Mouse (Mus musculus) fibroblast of lung, adult 2 months (primary cell): ENCODE measurements around the gene Ephb1.

ENCODE experiments used
- DNase-seq: peaks from one replicate; pipeline ENCODE4 v3.0.0-alpha.2; 2011; ENCODE audit warnings: low read depth

Gene Ephb1

DNA sequence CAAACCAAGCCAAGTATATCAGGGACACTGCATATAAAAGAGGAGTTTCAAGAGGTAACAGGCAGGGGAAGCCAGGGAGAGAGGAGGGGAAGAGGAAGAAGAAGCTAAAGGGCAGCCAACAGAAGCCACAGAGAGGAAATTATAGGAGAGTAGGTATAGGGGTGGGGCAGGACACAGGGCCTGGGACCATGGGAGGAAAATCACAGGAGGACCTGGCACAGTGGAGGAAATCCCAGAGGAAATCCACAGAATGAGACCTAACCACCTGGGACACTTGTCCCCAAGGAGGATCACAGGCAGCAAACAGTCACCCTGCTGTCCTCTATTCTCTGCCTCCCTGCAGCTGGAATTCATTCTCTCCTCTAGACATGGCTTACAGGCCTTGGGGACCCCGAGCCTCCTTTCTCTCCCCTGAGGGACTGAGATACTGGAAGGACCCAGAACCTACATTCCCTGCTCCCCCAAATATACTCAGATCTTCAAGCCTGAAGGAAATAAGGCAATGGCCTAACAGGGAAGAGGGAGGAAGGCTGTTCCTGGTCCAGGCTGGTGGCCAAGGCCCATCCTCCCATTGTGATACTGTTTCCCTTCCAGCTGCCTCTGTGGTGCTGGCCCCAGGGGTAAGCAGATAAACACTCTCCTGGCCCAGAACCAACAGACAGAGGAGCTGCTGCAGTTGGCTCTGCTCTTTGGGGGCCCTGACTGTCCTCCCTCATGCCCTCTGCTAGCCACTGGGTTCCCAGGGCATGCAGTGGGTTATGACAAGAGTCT lies 47.7 kb downstream of the Ephb1 start:
- no peak for DNase-seq

DNA sequence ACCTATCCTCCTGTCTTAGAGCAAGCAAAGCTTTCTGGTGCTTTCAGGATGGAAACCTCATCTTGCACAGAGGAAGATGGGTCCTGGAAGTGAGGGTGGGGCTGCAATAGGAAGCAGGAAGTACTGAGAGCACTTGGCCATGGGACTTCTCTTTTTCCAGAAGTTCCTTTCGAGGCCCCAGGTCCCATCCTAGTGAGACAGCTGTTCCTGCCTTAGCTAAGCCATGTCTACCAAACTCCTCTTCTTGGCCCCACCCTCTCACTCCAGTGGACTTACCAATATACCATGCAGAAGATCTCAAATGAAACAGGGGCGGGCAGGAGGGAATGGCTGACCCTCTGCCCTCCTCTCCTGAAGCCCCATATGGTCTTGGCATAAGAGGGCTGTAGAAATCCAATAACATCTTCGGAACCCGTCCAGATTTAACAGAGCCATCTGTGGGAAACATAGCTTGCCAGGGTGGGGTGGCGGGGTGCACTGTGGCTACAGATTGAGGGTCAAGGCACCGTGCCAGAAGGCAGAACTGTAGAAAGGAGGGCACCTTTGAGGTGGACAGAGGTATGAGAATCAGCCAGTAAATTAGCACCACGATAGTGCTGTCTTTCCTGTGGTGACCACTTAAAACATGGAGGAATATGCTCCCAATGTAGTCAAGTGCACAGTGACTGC lies 48.9 kb downstream of the Ephb1 start:
- no peak for DNase-seq

DNA sequence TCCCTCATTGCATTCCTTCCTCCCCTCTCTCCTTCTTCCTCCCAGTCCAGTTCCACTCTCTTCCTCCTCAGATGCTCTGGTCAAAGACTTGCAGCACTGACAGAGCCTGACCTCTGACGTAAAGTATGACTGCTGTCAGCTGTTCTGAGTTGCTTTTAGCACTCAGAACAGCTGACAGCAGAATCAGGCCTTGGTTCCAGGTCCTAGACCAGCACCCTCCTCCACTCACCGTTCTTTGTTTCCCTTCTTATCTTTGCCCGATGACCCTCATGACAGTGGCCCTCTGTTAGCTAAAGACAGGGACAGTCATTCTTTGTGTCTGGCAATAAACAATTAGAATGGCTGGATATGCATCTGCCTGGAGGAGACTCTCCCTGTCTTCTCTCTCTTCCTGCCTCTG lies 49.7 kb downstream of the Ephb1 start:
- DNase-seq = no peak

DNA sequence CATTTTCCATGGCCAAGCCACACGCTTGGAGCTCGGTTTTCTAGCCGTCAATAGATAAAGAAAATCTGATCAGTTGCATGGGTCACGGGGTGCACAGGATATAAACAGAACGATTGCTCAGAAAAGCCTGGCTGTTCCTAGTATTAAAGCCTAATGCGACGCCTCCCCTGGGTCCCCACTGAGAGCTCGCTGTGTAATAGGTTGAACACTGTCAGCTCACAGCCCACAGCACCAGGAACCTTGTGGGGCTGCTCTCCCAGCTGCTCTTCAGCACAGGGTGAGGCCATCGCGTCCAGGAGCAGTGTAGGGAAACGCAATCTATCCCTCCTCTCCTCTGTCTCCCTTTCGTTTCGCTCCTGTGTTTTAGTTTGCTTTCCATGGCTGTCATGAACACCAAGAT lies 50.6 kb downstream of the Ephb1 start:
- DNase-seq = no peak

DNA sequence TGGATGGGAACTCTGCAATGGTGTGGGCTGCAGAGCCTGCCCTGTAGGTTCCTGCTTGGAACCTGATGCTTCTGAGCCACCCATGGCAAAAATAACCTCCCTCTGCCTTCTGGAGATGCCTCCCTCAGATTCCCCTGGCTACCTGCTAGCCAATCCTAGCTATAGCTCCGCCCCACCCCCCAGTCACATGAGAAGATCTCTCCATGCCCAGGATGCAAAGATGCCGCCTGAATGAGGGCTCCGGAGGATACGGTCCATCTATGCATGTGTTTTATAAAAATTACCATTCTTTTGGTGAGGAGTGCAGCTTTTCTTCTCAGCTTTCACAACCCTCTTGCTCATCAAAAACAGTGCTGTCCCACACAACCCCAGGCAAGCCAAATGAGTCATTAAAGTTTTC lies 53.5 kb downstream of the Ephb1 start:
- DNase-seq = no peak

DNA sequence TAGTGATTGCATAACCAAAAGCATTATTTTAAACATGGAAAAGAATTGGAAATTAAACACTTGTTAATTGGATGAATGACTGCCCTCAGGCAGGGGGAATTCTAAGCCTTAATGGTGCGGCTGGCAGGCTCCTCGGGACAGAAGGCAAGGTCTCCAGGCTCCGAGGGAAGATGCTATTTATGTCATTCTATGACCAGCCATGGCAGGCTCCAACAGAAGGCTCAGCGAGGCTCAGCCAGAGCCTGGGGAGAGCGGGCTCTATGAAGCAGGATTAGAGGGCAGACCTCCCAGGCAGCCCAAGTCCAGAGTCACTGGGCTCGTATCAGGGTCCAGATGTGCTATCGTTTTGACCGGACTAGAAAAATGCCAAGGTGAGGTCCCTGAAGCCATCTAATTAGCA lies 55.8 kb downstream of the Ephb1 start:
- no peak for DNase-seq

DNA sequence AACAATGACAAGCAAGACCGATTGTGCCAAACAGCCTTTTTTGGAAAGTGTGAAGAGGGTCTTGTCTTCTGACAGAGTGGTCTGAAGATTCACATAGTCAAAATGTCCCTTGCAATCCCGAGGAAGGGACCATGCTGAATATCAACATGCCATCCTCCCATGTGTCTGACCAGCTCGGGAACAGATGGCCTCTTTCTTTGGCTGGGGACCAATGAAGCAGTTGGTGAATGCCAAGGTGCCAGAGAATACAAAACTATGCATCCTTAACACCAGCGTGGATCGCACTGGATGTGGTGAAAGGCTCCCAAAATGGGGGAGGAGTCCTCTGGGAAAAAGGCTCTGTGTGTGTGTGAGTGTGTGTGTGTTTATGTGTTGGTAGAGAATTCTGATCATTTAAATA lies 56.5 kb downstream of the Ephb1 start:
- no peak for DNase-seq

DNA sequence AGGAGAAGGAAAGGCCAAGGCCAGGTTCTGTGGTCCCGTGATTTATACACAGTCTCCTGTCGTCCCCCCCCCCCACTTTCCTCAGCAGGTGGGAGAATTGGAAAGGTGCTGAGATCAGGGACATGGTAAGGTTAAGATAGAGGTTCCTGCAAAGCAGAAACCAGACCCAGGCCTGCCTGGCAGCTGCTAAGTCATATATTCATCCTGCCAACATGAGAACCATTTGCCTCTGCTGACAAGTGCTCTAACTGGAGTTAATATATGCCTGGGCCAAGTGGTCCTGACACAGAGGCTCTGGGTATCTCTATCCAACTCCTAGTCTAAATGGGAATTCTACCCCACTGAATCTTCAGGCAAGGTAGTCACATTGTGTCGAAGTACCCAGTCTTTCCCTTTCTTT lies 57.3 kb downstream of the Ephb1 start:
- no peak for DNase-seq

DNA sequence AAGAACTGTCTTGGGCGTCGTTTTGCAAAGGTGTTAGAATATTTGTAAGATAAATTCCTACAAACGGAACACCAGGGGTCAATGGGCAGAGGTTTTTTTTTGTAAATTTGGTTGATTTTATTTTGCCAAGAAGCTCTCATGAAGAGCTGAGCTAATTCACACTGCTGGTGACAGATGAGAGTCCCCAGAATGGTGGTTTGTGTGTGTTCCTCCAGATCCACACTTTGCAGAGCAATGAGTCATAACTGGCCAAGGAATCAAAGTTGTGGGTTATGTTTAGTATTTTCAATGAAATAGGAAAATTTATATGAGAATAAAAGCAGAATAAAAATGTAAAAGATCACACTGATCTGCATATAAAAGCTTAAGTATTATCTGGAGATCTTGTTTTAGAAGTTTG lies 60.9 kb downstream of the Ephb1 start:
- DNase-seq = no peak

DNA sequence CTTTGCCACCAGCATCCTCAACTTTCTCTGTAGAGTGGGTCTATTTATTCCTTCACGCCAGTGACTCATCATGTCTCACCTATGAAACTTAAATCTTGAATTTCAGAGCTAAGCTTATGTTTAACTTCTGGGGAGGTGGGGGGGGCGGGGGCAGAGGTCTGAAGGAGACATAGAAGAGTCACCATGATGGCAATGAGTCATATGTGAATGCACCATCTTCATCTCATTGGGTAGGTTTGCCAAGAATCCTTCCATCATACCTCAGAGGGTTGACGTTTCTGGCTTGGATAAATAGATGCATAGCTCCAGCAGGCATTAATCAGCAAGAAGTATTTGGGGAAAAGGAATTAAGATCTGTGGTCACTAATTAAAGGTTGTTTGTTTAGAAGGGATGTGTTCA lies 63.3 kb downstream of the Ephb1 start:
- no peak for DNase-seq

DNA sequence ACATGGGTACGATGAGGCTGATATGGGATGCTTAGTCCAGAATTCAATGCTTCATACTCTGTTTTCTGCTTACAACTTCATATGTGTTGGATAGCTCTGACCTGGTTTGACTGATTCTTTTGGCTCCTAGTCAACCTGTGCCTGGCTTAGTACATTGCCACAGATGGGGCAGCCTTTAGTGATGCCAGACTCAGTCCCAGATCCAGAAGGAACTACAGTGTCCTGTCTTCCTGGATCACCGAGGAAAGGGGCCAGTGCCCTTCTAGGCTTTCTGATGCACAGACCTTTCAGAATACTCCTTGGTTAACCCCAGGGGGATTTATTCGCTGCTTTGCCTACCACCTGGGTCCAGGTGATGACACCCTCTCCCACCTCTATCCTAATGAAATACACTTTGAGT lies 66.1 kb downstream of the Ephb1 start:
- no peak for DNase-seq

DNA sequence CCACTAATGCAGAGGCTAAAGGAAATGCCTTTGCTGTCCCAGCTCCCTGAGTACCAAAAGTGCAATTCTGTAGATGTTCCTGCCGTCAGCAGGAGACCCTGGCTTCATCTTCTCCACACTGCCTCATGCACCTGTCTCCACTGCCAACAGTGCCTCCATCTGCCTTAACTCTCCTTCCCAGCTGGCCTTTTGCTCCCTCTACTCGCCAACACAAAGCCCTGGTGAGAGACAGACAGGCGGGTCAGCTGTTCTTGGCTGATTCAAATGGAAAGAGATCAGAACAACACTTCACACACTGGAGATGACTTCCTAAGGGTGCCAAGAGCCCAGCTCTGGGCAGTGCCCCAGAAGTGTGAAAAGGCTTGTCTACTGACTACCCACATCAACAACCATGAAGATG lies 78.6 kb downstream of the Ephb1 start:
- DNase-seq = no peak

DNA sequence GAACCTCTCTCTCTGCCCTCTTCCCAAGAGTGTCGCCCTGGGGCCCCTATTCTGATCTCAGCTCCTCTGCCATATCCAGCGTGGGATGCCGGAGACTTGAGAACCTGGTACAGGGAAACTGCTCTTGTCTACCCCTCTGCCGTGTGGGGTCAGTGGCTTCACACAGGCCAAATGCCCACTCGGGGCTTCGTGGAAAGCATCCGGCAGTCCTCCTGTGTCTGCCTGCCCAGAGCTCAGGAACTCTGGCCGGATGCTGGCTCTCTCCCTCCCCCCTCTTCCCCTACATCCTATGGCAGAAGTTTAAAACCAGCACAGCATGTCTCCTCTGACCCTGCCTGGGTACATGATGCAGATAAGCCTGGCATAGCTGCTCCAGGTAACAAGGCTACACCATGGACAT lies 80.5 kb downstream of the Ephb1 start:
- DNase-seq = no peak

DNA sequence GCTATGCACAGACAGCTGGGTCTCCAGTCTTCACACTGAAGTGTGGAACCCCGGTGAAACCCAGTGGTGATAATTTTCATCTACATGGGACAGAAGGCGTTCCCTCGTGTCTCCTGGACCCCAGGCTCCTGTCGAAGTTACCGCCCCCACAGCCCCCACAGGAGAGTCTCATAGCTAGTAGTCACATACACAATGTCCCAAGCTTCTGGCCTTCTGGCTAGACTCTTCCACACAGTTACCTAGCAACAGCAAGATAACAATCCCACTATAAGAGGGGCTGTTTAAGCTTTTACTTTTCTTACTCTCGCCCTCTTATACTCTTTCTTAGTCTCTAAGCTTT lies 81.1 kb downstream of the Ephb1 start:
- no peak for DNase-seq

DNA sequence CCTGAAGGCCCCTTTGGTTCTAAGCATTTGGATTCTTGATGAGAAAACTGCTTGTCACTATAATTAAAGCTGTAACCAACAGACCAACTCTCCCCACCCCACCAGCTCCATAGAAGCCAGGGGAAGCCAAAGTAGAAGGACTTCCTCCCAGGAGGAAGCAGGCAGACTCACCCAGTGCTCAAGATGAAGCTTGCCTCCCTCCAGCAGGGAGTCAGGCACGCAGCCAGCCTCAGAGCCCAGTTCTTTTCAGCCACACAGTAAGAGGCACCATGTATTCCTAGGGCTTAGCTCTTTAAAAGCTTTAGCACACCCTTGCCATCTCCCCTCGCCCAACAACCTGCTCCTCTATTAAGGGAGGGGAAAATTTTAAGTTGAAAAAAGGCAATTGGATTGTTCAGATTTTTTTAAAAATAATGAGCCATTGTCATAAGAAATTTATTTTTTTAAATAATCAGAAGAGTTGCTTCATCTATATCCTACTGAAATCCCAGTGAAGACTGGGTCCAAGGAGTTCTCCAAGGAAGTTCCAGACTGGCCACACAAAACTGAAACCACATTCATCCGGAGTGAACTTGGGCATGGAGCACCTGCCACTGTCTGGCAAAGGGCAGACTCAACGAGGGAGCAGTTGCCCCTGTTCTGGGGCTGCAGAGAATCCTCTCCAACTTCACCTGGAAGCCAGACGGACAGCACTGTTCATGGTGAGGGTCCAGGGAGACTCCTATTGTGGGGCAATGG lies 81.6 kb downstream of the Ephb1 start:
- no peak for DNase-seq

DNA sequence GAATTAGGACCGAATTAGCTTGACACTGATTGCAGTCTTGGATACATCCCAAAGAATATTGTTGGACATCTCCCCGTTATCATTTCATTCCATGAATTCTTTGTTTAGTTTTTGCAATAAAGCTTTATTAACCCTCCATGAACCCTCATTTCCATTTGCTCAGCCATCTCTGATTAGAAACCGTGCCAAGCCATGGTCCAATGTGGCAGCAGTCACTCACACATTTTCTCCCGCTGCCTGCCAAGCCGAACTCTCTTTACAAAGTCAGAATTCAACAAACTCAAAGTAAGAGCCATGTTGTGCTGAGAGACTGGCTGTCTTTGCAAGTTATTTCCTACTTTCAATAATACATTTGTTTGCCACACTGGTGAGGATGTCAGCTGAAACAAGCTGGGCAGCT lies 84.0 kb downstream of the Ephb1 start:
- no peak for DNase-seq

DNA sequence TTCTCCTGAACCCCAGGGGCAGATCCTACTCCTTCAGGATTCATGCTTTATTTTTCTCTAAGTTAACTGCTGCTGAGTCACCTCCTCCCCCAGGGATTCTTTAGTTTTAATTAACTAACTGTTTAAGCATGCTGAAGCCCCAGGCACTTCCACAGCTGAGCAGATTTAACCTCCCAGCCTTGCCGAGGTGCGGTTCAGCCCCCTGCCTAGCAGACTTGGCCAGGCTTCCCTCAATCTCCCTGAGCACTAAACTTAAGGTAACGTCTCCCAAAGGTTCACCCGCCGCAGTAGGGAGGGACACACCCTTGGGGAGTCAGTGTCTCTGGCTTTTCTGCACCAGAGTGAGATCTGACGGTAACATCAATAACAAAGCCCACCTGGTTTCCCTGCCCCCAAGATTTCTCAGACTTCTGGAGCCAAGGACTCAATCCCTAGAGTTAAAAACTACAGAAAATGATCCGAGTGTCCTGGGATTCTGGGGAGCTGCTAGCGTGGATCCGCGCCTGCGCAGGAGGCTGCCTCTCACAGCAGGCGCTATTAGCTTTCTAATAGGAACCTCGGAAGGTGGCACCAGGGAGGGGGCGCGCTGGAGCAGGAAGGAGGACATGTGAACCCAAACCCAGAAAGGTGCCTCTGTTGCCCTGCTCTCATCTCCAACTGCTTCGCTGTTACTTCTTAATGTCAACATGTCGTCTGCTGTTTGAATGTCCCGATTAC lies 87.0 kb downstream of the Ephb1 start:
- no peak for DNase-seq

DNA sequence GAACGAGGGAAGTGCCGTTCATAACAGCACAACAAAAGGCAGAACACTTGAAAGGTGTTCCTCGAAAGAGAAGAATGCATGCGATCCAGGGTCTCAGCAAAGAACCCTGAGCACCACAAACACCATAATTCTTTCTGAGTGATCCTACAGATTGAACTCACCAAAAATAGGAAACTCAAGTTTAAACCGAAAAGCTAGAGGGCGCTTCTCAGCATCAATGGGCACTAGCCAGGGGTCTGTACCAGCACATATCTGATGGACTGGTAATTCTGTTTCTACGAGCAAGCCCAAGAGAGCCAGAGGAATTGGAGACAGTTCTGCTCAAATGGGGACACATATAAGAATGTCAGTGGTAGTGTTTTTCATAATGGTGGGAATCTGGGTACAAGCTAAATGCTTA lies 90.7 kb downstream of the Ephb1 start:
- DNase-seq = no peak

DNA sequence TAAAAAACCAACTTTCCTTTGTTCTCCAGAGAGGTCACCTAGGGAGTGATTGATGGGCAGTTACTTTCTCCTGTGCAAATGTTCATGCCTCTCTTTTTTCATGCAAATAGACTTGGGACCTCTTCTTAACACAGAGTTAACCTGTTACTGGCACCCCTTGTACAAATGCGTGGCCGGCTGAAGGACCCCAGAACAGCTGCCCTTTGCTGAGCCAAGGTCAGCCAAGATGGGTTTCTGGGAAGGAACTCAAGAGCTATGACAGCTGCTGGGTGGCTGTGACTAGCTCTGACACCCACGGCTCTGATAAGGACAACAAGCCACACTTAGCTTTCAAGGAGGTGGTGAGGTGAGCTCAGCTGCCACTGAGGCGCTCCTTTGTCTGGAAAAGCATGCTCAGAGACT lies 92.4 kb downstream of the Ephb1 start:
- no peak for DNase-seq

DNA sequence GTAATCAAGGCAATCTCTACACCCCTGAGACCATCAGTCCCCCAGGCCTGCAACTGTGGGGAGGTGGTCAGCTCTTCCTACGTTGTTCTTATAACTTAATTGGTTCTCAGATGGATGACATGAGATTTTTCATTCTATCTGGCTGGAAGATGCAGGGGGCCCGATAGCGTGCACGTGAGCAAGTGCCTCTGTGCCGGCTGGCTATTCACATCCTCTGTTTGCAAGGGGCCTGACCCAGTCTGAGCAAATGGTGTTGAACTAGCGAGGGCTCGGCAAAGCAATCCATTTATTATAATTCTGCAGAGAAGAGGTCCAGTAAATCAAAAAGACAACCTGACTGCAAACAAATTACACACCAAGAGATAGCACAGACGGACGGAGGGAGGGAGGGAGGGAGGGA lies 93.0 kb downstream of the Ephb1 start:
- no peak for DNase-seq

DNA sequence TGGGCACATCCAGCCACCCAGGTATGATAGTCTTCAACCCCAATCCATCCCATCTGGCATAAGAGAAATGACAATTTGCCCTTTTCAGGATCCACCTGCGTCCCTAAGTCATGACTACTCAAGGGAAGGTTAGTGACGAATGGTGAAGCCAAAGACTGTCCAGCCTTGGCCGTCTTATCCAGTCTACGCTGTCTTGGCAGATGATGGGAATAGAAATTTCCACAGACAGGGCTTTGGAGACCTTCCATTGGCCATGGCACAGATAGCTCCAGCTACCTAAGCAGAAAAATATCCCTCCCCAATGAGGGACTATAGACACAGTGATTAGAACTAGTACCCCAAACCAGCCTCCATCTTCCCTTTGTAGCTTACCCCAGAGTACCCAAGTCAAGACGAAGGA lies 98.1 kb downstream of the Ephb1 start:
- no peak for DNase-seq

DNA sequence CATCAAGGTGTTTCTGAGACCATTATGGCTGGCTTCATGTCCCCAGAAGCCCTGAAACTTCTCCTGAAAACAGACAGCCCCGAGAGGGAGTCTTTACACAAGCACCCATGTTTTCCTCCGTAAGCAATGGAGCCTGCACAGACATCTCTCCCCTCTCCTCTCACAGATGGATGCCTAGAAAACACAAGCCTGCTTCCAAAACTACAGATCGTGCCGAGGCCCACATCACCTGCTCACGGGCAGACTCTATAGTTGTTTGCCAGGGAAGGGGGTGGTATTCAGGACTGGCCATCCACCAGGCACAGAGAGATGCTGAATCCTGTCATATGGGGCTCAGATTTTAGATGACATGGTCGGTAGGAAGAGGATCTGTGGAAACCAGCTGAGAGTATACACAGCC lies 98.7 kb downstream of the Ephb1 start:
- no peak for DNase-seq
